Mouse (Mus musculus) stomach, embryonic 15.5 days (tissue): ENCODE measurements around the gene Igf2bp1. TPM values are rescaled to one million over a fixed set of nuclear protein-coding genes. Genes with fewer than 3 reads are reported as not detected.
"Not testable (repeated sequence)": the region's sequence is repeated elsewhere in the genome, so short reads cannot be mapped to it uniquely, and the experiment has no call there.

Experiments
- ATAC-seq: fragments of 200-750 bp; cut with Nextera tagmentation; 2 replicates; pipeline ENCODE4 v1.8.0; 2017; ENCODE audit warnings: low read depth, moderate number of reproducible peaks, moderate TSS enrichment; ENCODE audit not compliant: insufficient read depth, low FRiP score
- H3K27ac ChIP-seq: fragments of 300-500 bp; sonication (generic); 2 replicates; pipeline ENCODE4 v1.5.1; 2015; ENCODE audit warnings: mild to moderate bottlenecking, inconsistent platforms
- H3K27me3 ChIP-seq: fragments of 300-500 bp; sonication (generic); replicated peaks from 2 replicates; pipeline ENCODE4 v1.6.1; 2015; ENCODE audit warnings: inconsistent platforms
- H3K36me3 ChIP-seq: fragments of 300-500 bp; sonication (generic); 2 replicates; pipeline ENCODE4 v1.6.1; 2015; ENCODE audit warnings: inconsistent platforms
- H3K4me1 ChIP-seq: fragments of 300-500 bp; sonication (generic); 2 replicates; pipeline ENCODE4 v1.6.1; 2015; ENCODE audit warnings: inconsistent platforms
- H3K4me2 ChIP-seq: fragments of 300-500 bp; sonication (generic); 2 replicates; pipeline ENCODE4 v1.6.1; 2015; ENCODE audit warnings: mild to moderate bottlenecking, inconsistent platforms
- H3K4me3 ChIP-seq: fragments of 300-500 bp; sonication (generic); replicated peaks from 2 replicates; pipeline ENCODE4 v1.5.1; 2015; ENCODE audit warnings: inconsistent platforms
- H3K9ac ChIP-seq: fragments of 300-500 bp; sonication (generic); 2 replicates; pipeline ENCODE4 v1.6.1; 2015; ENCODE audit warnings: inconsistent platforms
- H3K9me3 ChIP-seq: fragments of 300-500 bp; sonication (generic); 2 replicates; pipeline ENCODE4 v1.6.1; 2016; ENCODE audit warnings: inconsistent platforms
- WGBS: fragments of 180-500 bp; shearing (Covaris S2); methylation state at CpG from one replicate; pipeline ENCODE4 v1.1.7; 2015; 5-methylcytosine and 5-hydroxymethylcytosine counted together
- polyA plus RNA-seq: library from polyadenylated mRNA; unstranded; fragments of >200 nt; fragmentation: Nextera tagmentation; extraction: Ambion mirVana; gene quantifications from 2 replicates; pipeline ENCODE4 v1.2.1, GENCODE M21; 2015

Gene Igf2bp1
- polyA plus RNA-seq, 1 experiment from 2014 or later, result 27.8 TPM

DNA sequence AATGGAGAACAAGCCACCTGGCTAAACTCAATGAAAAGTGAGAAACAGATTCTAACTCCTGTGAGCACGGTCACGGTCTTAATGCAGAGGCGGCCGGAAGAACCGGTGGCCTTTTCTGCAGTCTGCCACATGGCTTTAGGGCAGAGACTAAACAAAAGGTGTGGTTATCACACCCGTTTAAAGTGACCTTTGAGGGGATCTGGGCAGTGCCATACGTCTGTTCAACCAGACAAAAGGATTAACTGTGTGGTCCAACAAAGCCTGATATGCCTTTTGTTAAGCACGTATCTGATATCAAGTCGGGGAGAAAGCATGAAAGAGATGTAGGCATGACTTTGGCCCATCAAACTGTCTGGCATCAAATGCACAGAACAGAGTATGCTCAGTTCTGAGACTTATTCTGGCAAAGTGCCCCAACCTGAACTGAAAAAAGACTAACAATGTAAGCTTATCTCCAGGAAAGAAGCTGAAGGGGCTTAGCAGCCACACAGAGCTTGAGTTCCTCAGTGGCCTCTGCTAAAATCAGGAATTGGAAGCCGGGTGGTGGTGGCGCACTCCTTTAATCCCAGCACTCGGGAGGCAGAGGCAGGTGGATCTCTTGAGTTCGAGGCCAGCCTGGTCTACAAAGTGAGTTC lies 59.8 kb downstream of the Igf2bp1 start:
- 69% methylated on average over 13 of the region's 13 CpGs for WGBS
- H3K9ac ChIP-seq, result no peak overlapping the region
- no peaks in the 10 kb centered on the region for H3K9me3 ChIP-seq
- H3K36me3 ChIP-seq, result no peaks in the 10 kb centered on the region
- H3K27ac ChIP-seq, result no peak overlapping the region
- no peaks in the 10 kb centered on the region for H3K27me3 ChIP-seq
- ATAC-seq, result no peak
- no peaks in the 10 kb centered on the region for H3K4me1 ChIP-seq
- H3K4me2 ChIP-seq, result no peak overlapping the region
- H3K4me3 ChIP-seq, result no peak overlapping the region

DNA sequence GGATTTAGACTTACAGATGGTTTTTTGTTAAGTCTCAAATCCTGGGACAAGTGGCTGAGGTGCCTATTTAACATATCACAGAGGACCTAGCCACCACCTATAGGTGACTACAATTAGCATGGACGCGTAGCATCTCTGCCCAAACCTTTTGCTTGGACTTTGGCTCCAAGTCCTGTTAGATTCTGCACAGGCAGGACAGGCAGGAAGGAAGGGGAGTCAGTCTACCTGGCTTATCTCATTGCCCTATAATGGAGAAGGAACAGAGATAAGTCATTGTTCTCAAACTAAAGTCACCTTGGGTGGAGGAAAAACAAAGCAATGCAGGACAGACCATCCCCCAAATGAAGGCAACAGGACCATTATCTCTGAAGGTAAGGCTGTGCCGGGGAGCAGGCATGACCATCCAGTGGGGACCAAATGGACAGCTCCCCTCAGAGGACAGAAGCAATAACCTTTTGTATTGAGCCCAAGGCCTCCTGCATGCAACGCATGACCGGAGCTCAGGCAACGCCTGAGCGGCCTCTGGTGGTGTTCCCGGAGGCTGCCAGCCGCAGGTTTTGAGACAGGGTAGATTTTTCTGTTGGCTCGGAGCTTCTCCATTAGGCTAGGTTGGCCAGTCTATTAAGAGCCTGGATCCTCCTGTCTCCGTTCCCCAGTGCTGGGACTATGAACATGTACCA lies 65.8 kb downstream of the Igf2bp1 start:
- Histone ChIP-seq H3K27me3 (no peaks in the 10 kb centered on the region), H3K27ac (no peak overlapping the region), H3K4me1 (no peaks in the 10 kb centered on the region), H3K36me3 (no peaks in the 10 kb centered on the region), H3K9ac (no peak overlapping the region), H3K4me2 (no peak overlapping the region), H3K9me3 (no peaks in the 10 kb centered on the region), H3K4me3 (no peak overlapping the region)
- 33% methylated on average over 11 of the region's 11 CpGs for WGBS
- ATAC-seq, result no peak

DNA sequence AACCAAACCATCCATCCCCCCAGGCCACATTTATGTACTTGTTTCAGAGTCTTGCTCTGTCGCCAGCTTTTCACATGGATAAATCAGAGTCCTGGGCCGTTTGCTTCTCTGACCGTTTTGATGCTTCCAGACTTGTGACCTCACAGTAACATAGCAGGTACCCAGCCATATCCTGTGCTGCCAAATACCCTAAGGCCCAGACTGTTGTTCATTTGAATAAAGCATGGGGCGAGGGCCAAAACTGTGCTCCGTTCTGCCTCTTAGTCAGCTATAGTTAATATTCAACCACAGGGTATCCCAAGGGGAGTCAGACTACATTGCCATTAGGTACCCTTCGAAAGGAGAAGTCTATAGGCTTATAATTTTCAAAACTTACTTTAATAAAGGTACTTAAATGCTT lies 69.3 kb downstream of the Igf2bp1 start:
- Histone ChIP-seq H3K27ac (no peak overlapping the region), H3K9me3 (no peaks in the 10 kb centered on the region), H3K27me3 (no peaks in the 10 kb centered on the region), H3K4me2 (no peak overlapping the region), H3K36me3 (no peaks in the 10 kb centered on the region), H3K4me1 (no peaks in the 10 kb centered on the region), H3K9ac (no peak overlapping the region), H3K4me3 (no peak overlapping the region)
- ATAC-seq, result no peak
- 77% methylated on average over 6 of the region's 6 CpGs for WGBS

DNA sequence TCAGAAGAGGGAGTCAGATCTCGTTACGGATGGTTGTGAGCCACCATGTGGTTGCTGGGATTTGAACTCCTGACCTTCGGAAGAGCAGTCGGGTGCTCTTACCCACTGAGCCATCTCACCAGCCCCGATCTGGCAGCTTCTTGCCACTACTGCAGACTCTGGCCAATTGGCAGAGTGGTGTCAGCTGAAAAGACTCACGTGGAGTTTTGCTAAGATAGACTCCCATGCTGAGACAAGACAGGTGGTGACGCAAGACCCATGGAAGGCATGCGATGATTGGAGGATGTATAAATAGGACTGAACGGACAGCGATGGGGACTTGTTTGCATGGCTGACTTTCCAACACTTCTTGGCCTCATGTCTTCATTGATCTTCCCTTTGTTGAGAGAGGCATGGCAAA lies 73.6 kb downstream of the Igf2bp1 start:
- H3K4me1 ChIP-seq, H3K27me3 ChIP-seq, H3K36me3 ChIP-seq, H3K4me2 ChIP-seq, H3K4me3 ChIP-seq, H3K9ac ChIP-seq, H3K9me3 ChIP-seq, ATAC-seq, H3K27ac ChIP-seq: not testable (repeated sequence)
- WGBS, result 85% methylated on average over 8 of the region's 10 CpGs

DNA sequence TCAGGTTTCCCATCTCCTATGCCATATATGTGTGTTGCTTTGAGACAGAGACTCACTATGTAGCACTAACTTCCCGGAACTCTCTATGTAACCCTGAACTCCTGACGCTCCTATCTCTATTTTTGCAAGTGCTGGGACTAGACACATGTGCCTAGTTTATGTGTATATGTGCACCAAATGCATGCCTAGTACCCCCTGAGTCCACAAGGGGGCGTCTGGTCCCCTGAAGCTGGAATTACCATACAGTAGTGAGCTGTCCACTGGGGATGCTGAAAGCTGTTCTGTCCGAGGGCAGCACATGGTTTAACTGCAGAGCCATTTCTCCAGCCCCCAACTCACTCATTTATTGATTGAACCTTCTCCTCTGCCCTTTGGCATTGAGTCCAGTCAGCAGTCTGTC lies 79.3 kb downstream of the Igf2bp1 start:
- H3K27me3 ChIP-seq, result no peaks in the 10 kb centered on the region
- no peak overlapping the region for H3K9ac ChIP-seq
- no peak for ATAC-seq
- no peak overlapping the region for H3K4me3 ChIP-seq
- H3K36me3 ChIP-seq, result no peaks in the 10 kb centered on the region
- H3K27ac ChIP-seq, result no peak overlapping the region
- 75% methylated on average over 4 of the region's 4 CpGs for WGBS
- no peaks in the 10 kb centered on the region for H3K4me1 ChIP-seq
- H3K4me2 ChIP-seq, result no peak overlapping the region
- H3K9me3 ChIP-seq, result no peaks in the 10 kb centered on the region

DNA sequence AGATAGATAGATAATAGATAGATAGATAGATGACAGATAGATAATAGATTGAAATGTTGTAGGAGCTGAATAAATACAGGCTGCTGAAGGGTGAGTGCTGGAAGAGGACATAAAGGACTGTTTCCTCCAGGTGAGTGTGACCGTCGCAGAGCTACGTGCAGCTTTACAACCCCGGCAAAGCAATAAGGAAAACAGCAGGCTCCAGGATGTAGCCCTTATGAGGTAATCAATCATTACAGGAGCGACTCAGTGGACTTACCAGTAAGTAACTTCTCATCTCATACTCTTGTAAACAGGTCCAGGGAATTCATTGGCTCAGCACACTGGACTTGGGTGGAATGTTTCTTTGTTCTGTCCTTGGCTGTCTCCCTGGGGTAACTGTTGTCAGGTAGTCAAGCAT lies 79.8 kb downstream of the Igf2bp1 start:
- no peak for ATAC-seq
- Histone ChIP-seq H3K27me3 (no peaks in the 10 kb centered on the region), H3K9ac (no peak overlapping the region), H3K27ac (no peak overlapping the region), H3K36me3 (no peaks in the 10 kb centered on the region), H3K9me3 (no peaks in the 10 kb centered on the region), H3K4me1 (no peaks in the 10 kb centered on the region), H3K4me3 (no peak overlapping the region), H3K4me2 (no peak overlapping the region)
- 79% methylated on average over 5 of the region's 5 CpGs for WGBS

DNA sequence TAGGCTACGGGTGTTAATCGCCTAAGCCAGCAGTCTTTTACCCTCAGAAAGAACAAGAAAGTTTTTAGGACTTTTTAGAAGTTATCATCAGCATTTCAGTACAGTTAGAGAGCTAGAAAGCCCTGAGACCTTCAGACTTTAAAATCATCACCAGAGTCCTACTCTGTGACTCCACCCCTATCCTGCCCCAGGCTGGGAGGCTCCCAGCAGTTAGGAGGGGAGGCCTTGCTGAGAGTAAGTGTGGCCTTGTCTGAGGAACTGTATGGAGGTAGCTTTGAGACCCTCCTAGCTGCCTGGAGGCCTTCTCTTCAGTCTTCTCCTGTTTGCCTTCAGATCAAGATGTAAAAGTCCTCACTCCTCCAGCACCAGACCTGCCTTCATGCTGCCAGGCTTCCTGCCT lies 81.5 kb downstream of the Igf2bp1 start:
- WGBS, result 19% methylated on average over 2 of the region's 2 CpGs
- Histone ChIP-seq H3K27me3 (peaks cover 5% of the 10 kb centered on the region; the same call in 1 of the 2 replicates), H3K4me3 (no peak overlapping the region), H3K4me2 (no peak overlapping the region), H3K9ac (no peak overlapping the region), H3K36me3 (no peaks in the 10 kb centered on the region), H3K9me3 (no peaks in the 10 kb centered on the region), H3K4me1 (no peaks in the 10 kb centered on the region), H3K27ac (no peak overlapping the region; the same call in 1 of the 2 replicates)
- no peak for ATAC-seq

DNA sequence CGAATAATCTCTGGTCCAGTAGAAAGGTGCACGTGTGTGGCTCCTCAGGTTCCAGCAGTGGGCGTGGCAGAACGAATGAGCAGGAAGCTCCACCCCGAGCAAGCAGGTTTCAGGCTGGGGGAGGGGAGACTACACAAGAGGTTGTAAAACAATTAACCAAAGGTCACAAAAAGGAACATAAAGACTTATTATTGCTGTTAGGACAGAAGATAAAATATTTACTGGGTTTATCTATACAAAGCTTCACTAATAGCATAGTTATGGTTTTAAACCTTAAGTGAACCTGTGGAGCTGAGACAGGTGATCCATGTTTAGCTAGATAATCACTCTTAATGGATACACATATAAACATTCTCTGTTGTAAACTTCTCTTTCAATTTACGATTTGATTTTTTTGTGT lies 82.3 kb downstream of the Igf2bp1 start:
- not testable (repeated sequence) for H3K9ac ChIP-seq, H3K9me3 ChIP-seq, H3K4me2 ChIP-seq, H3K27ac ChIP-seq, H3K27me3 ChIP-seq, H3K4me1 ChIP-seq, ATAC-seq, H3K4me3 ChIP-seq, H3K36me3 ChIP-seq
- WGBS, result 1% methylated on average over 4 of the region's 6 CpGs

DNA sequence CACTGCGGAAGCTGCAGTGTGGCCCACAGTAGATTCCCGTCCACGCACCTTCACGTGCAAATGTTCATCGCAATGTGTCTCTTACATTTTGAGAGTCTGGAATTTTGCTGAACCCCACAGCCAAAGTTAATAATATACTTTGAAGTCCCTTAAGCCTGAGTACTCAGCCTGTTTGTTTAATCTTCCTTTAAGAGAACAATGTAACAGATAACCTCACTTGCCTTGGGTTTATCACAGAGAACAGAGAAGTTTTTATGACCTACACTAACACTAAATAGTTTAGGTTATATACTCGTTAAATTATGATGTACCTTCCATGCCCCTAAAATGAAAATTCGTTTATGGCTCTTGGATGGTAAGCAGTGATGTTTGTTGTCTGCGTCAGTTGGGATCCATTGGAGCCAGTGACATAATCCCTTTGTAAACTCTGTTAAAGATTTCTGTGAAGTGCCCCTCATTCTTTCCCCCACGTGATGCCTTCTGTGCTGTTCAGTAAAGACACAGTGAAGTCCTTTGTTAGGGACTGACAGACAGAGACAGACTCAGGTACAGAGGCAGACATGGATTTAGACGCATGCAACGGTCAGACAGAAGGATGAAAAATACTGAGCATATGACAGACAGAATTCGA lies 83.6 kb downstream of the Igf2bp1 start:
- H3K27me3 ChIP-seq, result peaks cover 12% of the 10 kb centered on the region
- no peak overlapping the region for H3K27ac ChIP-seq
- 49% methylated on average over 12 of the region's 12 CpGs for WGBS

DNA sequence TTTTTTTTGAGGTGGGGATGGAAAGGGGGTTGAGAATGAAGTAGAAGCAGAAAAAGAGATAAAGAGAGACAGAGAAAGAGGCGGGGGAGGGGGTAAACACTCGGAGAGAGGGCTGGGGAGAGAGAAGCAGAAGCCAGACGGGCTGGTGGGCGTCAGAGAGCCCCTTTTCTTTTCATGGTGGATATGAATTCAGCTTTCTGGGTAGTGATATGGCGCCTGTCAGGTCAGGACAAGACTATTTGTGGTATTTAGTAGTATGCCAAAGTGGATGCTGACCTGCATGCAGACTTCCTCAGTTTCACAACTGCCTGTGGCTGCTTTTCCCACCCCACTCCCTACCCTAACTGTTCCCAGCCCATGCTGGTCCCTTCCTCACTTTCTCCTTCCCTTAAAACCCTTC lies 89.3 kb downstream of the Igf2bp1 start:
- H3K4me2 ChIP-seq, result no peak overlapping the region
- H3K9me3 ChIP-seq, result no peaks in the 10 kb centered on the region
- H3K9ac ChIP-seq, result no peak overlapping the region
- peaks cover 52% of the 10 kb centered on the region for H3K27me3 ChIP-seq
- H3K4me1 ChIP-seq, result peaks cover 8% of the 10 kb centered on the region; the same call in 1 of the 2 replicates
- no peak overlapping the region for H3K27ac ChIP-seq
- no peaks in the 10 kb centered on the region for H3K36me3 ChIP-seq
- WGBS, result 13% methylated on average over 5 of the region's 5 CpGs
- no peak for ATAC-seq
- no peak overlapping the region for H3K4me3 ChIP-seq

More for the DNA sequence above, 83.6 kb downstream of the Igf2bp1 start:
- Histone ChIP-seq H3K4me3 (no peak overlapping the region), H3K9ac (no peak overlapping the region), H3K9me3 (no peaks in the 10 kb centered on the region), H3K4me1 (no peaks in the 10 kb centered on the region), H3K36me3 (no peaks in the 10 kb centered on the region), H3K4me2 (no peak overlapping the region)
- no peak for ATAC-seq

DNA sequence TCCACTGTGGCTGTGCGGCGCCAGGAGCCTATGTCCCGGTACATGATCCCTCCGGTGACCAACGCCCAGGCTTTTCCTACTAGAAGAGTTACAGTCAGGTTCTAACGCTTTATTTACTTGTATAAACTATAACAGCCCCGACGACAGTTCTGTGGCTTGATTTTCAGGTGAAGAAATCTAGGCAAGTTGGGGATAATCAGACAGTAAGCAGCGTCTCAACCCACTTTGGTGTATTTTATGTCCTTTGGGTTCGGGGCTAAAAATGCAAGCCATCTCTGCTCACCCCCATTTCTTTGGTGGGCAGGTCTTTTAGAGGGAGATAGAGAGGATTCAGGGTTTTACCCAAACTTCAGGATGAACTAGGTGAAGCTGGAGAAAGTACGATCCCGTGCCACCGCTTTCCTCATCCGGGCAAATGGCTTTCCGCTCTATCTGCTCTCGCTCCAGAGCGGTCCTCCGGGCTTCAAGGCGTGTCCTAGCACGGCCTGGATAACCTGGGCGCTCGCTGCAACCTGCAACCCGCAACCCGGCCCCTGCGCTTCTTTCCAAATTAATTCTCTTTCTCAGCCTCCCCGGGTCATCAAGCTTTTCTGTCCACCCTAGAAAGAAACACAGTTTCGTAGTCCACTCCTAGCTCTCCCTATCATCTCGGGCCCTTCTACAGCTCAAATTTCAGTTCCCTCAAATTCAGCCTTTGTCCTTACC lies 90.6 kb downstream of the Igf2bp1 start:
- Histone ChIP-seq H3K27ac (no peak overlapping the region), H3K9me3 (no peaks in the 10 kb centered on the region), H3K4me3 (peak overlapping the region; percentile 30), H3K27me3 (peaks cover 54% of the 10 kb centered on the region), H3K4me1 (peaks cover 8% of the 10 kb centered on the region; the same call in 1 of the 2 replicates), H3K9ac (no peak overlapping the region), H3K36me3 (no peaks in the 10 kb centered on the region), H3K4me2 (peak overlapping the region; percentile 53)
- no peak for ATAC-seq
- WGBS, result under 1% methylated on average over 28 of the region's 28 CpGs

DNA sequence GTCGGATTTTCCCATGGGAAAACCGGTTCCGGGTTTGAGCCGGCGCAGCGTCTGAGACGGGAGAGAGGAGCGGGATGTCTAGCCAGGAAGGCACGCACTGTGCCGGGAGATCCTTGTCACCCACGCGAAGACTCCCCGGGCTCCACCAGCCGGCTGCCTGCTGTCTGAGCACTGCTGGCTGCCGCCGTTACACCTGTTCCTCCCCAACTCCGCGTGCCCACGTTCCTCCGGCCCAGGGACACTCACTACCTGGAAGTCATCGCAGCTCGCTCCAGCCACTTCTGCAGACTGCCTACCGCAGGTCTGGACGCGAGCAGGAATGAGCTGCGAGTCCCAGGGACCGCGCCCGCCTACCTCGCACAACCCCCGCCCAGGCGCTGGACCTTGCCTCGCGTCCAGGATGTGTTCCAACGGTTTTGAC lies 91.2 kb downstream of the Igf2bp1 start, which contains the start of gene B4galnt2:
TSS of gene B4galnt2 (minus strand) at position 321 of the 421 bp plus-strand sequence.
- H3K9me3 ChIP-seq, result no peaks in the 10 kb centered on the region
- H3K4me3 ChIP-seq, result peak within 1 kb of the TSS; percentile 30
- H3K4me1 ChIP-seq, result peaks cover 8% of the 10 kb centered on the region; the same call in 1 of the 2 replicates
- H3K27me3 ChIP-seq, result peaks cover 53% of the 10 kb centered on the region
- WGBS, result under 1% methylated on average over 35 of the region's 35 CpGs
- ATAC-seq, result no peak
- H3K27ac ChIP-seq, result no peak within 1 kb of the TSS
- no peaks in the 10 kb centered on the region for H3K36me3 ChIP-seq
- H3K4me2 ChIP-seq, result peak within 1 kb of the TSS; percentile 53
- H3K9ac ChIP-seq, result no peak within 1 kb of the TSS
